Mouse (Mus musculus) hindbrain, postnatal 0 days (tissue): ENCODE data around the gene Rhox3e. TPM values are rescaled to one million over a fixed set of nuclear protein-coding genes. Genes with fewer than 3 reads are reported as not detected.
"Not testable (repeated sequence)": the region's sequence is repeated elsewhere in the genome, so short reads cannot be mapped to it uniquely, and the experiment has no call there.

ENCODE experiments used
- ATAC-seq: fragments of 200-750 bp; cut with Nextera tagmentation; 2 replicates; pipeline ENCODE4 v1.8.0; 2017; ENCODE audit warnings: mild to moderate bottlenecking, moderate TSS enrichment, moderate library complexity
- DNase-seq: peaks from one replicate; pipeline ENCODE4 v3.0.0-alpha.2; 2015; ENCODE audit warnings: low spot score
- H3K27ac ChIP-seq: fragments of 300-500 bp; sonication (generic); 2 replicates; pipeline ENCODE4 v1.5.1; 2014; ENCODE audit warnings: mild to moderate bottlenecking
- H3K27me3 ChIP-seq: fragments of 300-500 bp; sonication (generic); 2 replicates; pipeline ENCODE4 v1.6.1; 2014; ENCODE audit warnings: low read length, mixed read lengths; ENCODE audit not compliant: insufficient read depth
- H3K36me3 ChIP-seq: fragments of 300-500 bp; sonication (generic); 2 replicates; pipeline ENCODE4 v1.6.1; 2014; ENCODE audit warnings: low read length, mixed read lengths; ENCODE audit not compliant: insufficient read depth
- H3K4me1 ChIP-seq: fragments of 300-500 bp; sonication (generic); 2 replicates; pipeline ENCODE4 v1.6.1; 2014; ENCODE audit warnings: antibody characterized with exemption, low read length, mixed read lengths; ENCODE audit not compliant: insufficient read depth
- H3K4me2 ChIP-seq: fragments of 300-500 bp; sonication (generic); 2 replicates; pipeline ENCODE4 v1.6.1; 2014; ENCODE audit warnings: low read depth, mild to moderate bottlenecking, low read length, moderate library complexity, mixed read lengths
- H3K4me3 ChIP-seq: fragments of 300-500 bp; sonication (generic); 2 replicates; pipeline ENCODE4 v1.5.1; 2014; ENCODE audit warnings: low read length
- H3K9ac ChIP-seq: fragments of 300-500 bp; sonication (generic); replicated peaks from 2 replicates; pipeline ENCODE4 v1.6.1; 2014; ENCODE audit warnings: mild to moderate bottlenecking, low read length, moderate library complexity, mixed read lengths
- H3K9me3 ChIP-seq: fragments of 300-500 bp; sonication (generic); 2 replicates; pipeline ENCODE4 v1.6.1; 2016; ENCODE audit warnings: low read length, mixed read lengths
- whole genome bisulfite sequencing: fragments of 180-500 bp; shearing (Covaris S2); extraction: QIAGEN DNeasy Blood & Tissue Kit; methylation state at CpG from one replicate; pipeline ENCODE4 v1.1.7; 2014; 5-methylcytosine and 5-hydroxymethylcytosine counted together
- polyA plus RNA-seq: library from polyadenylated mRNA; unstranded; fragments of >200 nt; fragmentation: Nextera tagmentation; extraction: Ambion mirVana; gene quantifications from 2 replicates; pipeline ENCODE4 v1.2.1, GENCODE M21; 2015
- total RNA-seq: library from RNA; depleted of rRNA; stranded (reverse); fragments of >200 nt; gene quantifications from 2 replicates; pipeline ENCODE4 v1.2.3, GENCODE M21; 2014; rRNA removed

Gene Rhox3e
- total RNA-seq (not detected in 2 replicates), polyA plus RNA-seq (not detected in 2 replicates)

GRCm38 (mm10) chrX:37541719-37542118 lies at the start of gene Rhox3e:
Gene Rhox3e (plus strand): TSS chrX:37542019.
- not testable (repeated sequence) for H3K27ac ChIP-seq, H3K4me1 ChIP-seq, DNase-seq, H3K4me2 ChIP-seq, ATAC-seq, H3K36me3 ChIP-seq, H3K27me3 ChIP-seq, H3K9me3 ChIP-seq, H3K4me3 ChIP-seq, H3K9ac ChIP-seq
- WGBS: no CpG with 5 or more reads among the region's 4 CpGs

- H3K27me3 ChIP-seq, H3K4me3 ChIP-seq, H3K4me2 ChIP-seq, H3K36me3 ChIP-seq, H3K9me3 ChIP-seq, ATAC-seq, H3K9ac ChIP-seq, DNase-seq, H3K4me1 ChIP-seq, H3K27ac ChIP-seq: not testable (repeated sequence)
- 92% methylated on average over 13 of the region's 18 CpGs for WGBS
Observed at GRCm38 (mm10) chrX:37514059-37514458, 27.8 kb upstream of the Rhox3e start, which contains the start of gene Rhox4d. Gene Rhox4d (plus strand): TSS chrX:37514359.

- H3K36me3 ChIP-seq, H3K27ac ChIP-seq, DNase-seq, H3K4me2 ChIP-seq, ATAC-seq, H3K27me3 ChIP-seq, H3K9ac ChIP-seq, H3K9me3 ChIP-seq, H3K4me1 ChIP-seq, H3K4me3 ChIP-seq: not testable (repeated sequence)
- 93% methylated on average over 2 of the region's 8 CpGs for WGBS
Observed at GRCm38 (mm10) chrX:37530152-37530551, 11.7 kb upstream of the Rhox3e start, which contains the start of gene Rhox2e. Gene Rhox2e (plus strand): TSS chrX:37530452.

GRCm38 (mm10) chrX:37557112-37557511 lies 15.3 kb downstream of the Rhox3e start, which contains the start of gene Rhox4e:
Gene Rhox4e (plus strand): TSS chrX:37557412.
- H3K36me3 ChIP-seq, H3K27ac ChIP-seq, H3K4me3 ChIP-seq, DNase-seq, H3K9me3 ChIP-seq, H3K27me3 ChIP-seq, ATAC-seq, H3K9ac ChIP-seq, H3K4me1 ChIP-seq, H3K4me2 ChIP-seq: not testable (repeated sequence)
- 98% methylated on average over 10 of the region's 18 CpGs for WGBS

GRCm38 (mm10) chrX:37571105-37571504 lies 29.3 kb downstream of the Rhox3e start, which contains the start of gene Rhox2f:
Gene Rhox2f (plus strand): TSS chrX:37571405.
- not testable (repeated sequence) for H3K4me3 ChIP-seq, H3K9ac ChIP-seq, H3K9me3 ChIP-seq, ATAC-seq, H3K36me3 ChIP-seq, DNase-seq, H3K4me1 ChIP-seq, H3K4me2 ChIP-seq, H3K27ac ChIP-seq, H3K27me3 ChIP-seq
- WGBS: 87% methylated on average over 5 of the region's 8 CpGs

GRCm38 (mm10) chrX:37572638-37573037 lies 30.8 kb downstream of the Rhox3e start:
- not testable (repeated sequence) for H3K4me3 ChIP-seq, H3K27me3 ChIP-seq, DNase-seq, H3K4me1 ChIP-seq, H3K9ac ChIP-seq, H3K9me3 ChIP-seq, H3K27ac ChIP-seq, ATAC-seq, H3K36me3 ChIP-seq, H3K4me2 ChIP-seq
- WGBS: 68% methylated on average over 2 of the region's 2 CpGs

GRCm38 (mm10) chrX:37580692-37581091 lies 38.9 kb downstream of the Rhox3e start, which contains the start of gene Rhox3f:
Gene Rhox3f (plus strand): TSS chrX:37580992.
- H3K36me3 ChIP-seq, H3K27ac ChIP-seq, H3K4me3 ChIP-seq, H3K27me3 ChIP-seq, H3K4me1 ChIP-seq, H3K4me2 ChIP-seq, ATAC-seq, H3K9ac ChIP-seq, H3K9me3 ChIP-seq, DNase-seq: not testable (repeated sequence)

Other genes starting within 250 kb of the Rhox3e start
- not detected in 2 replicates for gene Rhox3a2, start 162.0 kb upstream of the Rhox3e start, total RNA-seq
- not detected in 2 replicates for gene Rhox3a2, start 162.0 kb upstream of the Rhox3e start, polyA plus RNA-seq
- not detected in 2 replicates for gene Rhox4a2, start 151.2 kb upstream of the Rhox3e start, total RNA-seq
- not detected in 2 replicates for gene Rhox4a2, start 151.2 kb upstream of the Rhox3e start, polyA plus RNA-seq
- gene Rhox2b, start 130.0 kb upstream of the Rhox3e start, total RNA-seq: 0.47 TPM in 1 of 2 replicates, not detected in the other
- gene Rhox2b, start 130.0 kb upstream of the Rhox3e start, polyA plus RNA-seq: not detected in 2 replicates
- not detected in 2 replicates for gene Rhox4b, start 109.5 kb upstream of the Rhox3e start, total RNA-seq
- gene Rhox4b, start 109.5 kb upstream of the Rhox3e start, polyA plus RNA-seq: not detected in 2 replicates
- not detected in 2 replicates for gene Rhox2c, start 88.3 kb upstream of the Rhox3e start, total RNA-seq
- not detected in 2 replicates for gene Rhox2c, start 88.3 kb upstream of the Rhox3e start, polyA plus RNA-seq
- gene Rhox3c, start 83.4 kb upstream of the Rhox3e start, total RNA-seq: not detected in 2 replicates
- not detected in 2 replicates for gene Rhox3c, start 83.4 kb upstream of the Rhox3e start, polyA plus RNA-seq
- not detected in 2 replicates for gene Rhox4c, start 61.7 kb upstream of the Rhox3e start, total RNA-seq
- not detected in 2 replicates for gene Rhox4c, start 61.7 kb upstream of the Rhox3e start, polyA plus RNA-seq
- gene Rhox2d, start 48.6 kb upstream of the Rhox3e start, total RNA-seq: not detected in 2 replicates
- gene Rhox2d, start 48.6 kb upstream of the Rhox3e start, polyA plus RNA-seq: not detected in 2 replicates
- not detected in 2 replicates for gene Rhox4d, start 27.7 kb upstream of the Rhox3e start, total RNA-seq
- gene Rhox4d, start 27.7 kb upstream of the Rhox3e start, polyA plus RNA-seq: not detected in 2 replicates
- 0.47 TPM in 1 of 2 replicates, not detected in the other for gene Rhox2e, start 11.6 kb upstream of the Rhox3e start, total RNA-seq
- not detected in 2 replicates for gene Rhox2e, start 11.6 kb upstream of the Rhox3e start, polyA plus RNA-seq
- gene Rhox4e, start 15.4 kb downstream of the Rhox3e start, total RNA-seq: not detected in 2 replicates
- gene Rhox4e, start 15.4 kb downstream of the Rhox3e start, polyA plus RNA-seq: not detected in 2 replicates
- not detected in 2 replicates for gene Rhox2f, start 29.4 kb downstream of the Rhox3e start, total RNA-seq
- gene Rhox2f, start 29.4 kb downstream of the Rhox3e start, polyA plus RNA-seq: not detected in 2 replicates
- not detected in 2 replicates for gene Rhox3f, start 39.0 kb downstream of the Rhox3e start, total RNA-seq
- gene Rhox3f, start 39.0 kb downstream of the Rhox3e start, polyA plus RNA-seq: not detected in 2 replicates
- gene Rhox4f, start 65.7 kb downstream of the Rhox3e start, total RNA-seq: not detected in 2 replicates
- not detected in 2 replicates for gene Rhox4f, start 65.7 kb downstream of the Rhox3e start, polyA plus RNA-seq
- not detected in 2 replicates for gene Rhox3g, start 86.6 kb downstream of the Rhox3e start, total RNA-seq
- not detected in 2 replicates for gene Rhox3g, start 86.6 kb downstream of the Rhox3e start, polyA plus RNA-seq
- gene Rhox2g, start 101.5 kb downstream of the Rhox3e start, total RNA-seq: not detected in 2 replicates
- gene Rhox2g, start 101.5 kb downstream of the Rhox3e start, polyA plus RNA-seq: not detected in 2 replicates
- not detected in 2 replicates for gene Rhox4g, start 109.3 kb downstream of the Rhox3e start, total RNA-seq
- not detected in 2 replicates for gene Rhox4g, start 109.3 kb downstream of the Rhox3e start, polyA plus RNA-seq
- gene Rhox3h, start 126.7 kb downstream of the Rhox3e start, total RNA-seq: not detected in 2 replicates
- not detected in 2 replicates for gene Rhox3h, start 126.7 kb downstream of the Rhox3e start, polyA plus RNA-seq
- not detected in 2 replicates for gene Rhox2h, start 131.3 kb downstream of the Rhox3e start, total RNA-seq
- gene Rhox2h, start 131.3 kb downstream of the Rhox3e start, polyA plus RNA-seq: not detected in 2 replicates